Mouse (Mus musculus) adrenal gland, postnatal 10 days (tissue): ENCODE measurements around the gene Atf6. TPM values are rescaled to one million over a fixed set of nuclear protein-coding genes. Genes with fewer than 3 reads are reported as not detected.

Experiments used
- DNase-seq: peaks from one replicate; pipeline ENCODE4 v3.0.0; 2021; ENCODE audit warnings: mixed read lengths
- total RNA-seq, 2 experiments: library from RNA; stranded (reverse); gene quantifications; 2 replicates each; pipeline ENCODE4 v1.2.3; 2021

Gene Atf6
- total RNA-seq, 2 experiments from 2014 or later, result 26.1 to 27.6 TPM

- peak; percentile 66 for DNase-seq
These were observed 96.1 kb downstream of the Atf6 start for GRCm38 (mm10) chr1:170771437-170772003.

GRCm38 (mm10) chr1:170770691-170771090 lies 96.9 kb downstream of the Atf6 start:
- DNase-seq, result no peak

DNA sequence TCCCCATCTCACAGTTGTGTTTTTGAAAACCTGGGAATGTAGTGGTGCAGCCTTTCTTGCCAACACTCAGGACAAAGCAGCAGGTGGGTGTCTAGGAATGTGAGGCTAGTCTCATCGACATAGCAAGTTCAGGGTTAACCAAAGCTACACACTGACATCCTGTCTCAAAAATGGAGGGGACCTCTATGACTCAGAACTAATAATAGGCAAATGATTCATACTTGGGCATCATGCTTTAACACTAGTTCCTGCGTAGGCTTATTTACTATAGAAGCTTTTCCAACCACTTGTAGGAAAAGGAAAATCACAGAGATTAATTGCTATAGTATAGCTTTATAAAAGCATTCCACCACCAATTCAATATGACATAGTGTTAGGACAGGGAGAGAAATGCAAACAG lies 100.6 kb downstream of the Atf6 start:
- DNase-seq, result no peak

DNA sequence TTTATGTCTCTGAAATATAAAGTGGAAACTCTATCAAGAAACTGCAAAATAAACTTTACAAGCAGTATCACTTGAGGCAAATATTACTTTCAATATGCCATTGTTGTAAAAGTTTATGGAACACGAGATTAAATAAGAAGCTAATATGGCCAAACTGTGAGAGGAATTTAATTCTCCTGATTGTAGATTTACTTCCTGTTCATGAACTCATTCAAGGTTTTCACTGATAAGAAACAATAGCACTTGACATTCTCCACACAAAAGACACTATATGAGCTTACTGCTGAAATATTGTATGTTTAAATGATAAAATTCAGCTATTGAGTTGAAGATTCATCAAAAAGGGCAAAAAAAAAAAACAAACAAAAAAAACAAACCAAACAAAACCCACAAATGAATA lies 102.8 kb downstream of the Atf6 start:
- DNase-seq, result no peak

GRCm38 (mm10) chr1:170761634-170762033 lies 105.9 kb downstream of the Atf6 start:
- DNase-seq, result no peak

DNA sequence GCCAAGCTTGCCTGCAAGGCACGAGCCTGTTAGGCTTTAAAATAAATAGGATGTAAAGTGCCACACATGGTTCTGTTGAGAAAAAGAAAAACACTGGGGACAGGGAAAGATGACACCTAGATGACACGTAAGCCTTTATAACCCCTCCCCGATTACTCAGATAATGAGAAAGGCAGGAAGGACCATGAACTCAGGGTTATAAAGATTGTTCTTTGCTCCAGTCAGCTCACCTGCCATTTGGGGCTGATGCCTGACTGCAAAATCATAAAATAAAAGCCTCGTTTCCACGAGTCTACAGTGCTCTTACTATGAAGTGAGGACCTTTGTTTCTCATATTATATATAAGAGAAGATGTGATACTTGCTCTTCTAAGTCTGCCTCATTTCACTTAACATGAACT lies 114.0 kb downstream of the Atf6 start:
- no peak for DNase-seq

DNA sequence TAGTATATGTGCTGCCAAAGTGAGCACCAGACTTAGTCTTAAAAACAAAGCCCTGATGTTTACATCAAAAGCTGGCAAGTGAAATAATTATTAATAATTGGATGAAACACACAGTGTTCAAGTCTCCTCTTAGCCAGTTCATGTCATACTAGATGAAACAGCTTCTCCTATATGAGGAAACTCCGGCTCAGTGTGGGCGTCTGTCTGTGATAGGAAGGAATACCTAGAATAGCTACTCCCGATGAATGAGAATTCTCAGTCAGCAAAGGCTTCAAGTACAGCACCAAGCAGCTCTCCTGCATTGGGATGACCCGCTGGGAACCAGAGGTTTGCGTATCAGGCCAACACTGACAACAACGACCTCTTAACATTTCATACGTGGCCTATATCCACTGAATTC lies 115.8 kb downstream of the Atf6 start:
- no peak for DNase-seq

DNA sequence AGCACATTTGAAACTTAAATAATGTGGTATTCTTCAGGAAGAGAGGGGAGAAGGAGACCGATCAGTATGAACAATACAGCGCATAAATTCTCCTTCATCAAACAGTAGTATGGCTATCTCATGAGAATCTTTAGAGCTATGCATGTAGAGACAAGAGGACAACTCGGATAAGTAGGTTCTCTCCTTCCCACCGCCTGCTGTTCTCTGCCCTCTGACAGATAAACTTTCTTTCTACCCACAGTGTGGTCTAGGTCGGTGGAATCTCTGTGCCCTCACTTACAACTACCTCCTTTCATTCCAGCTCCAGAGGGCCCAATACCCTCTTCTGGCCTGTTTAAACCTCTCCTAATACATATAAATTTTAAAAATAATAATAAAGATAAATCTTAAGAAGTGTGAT lies 121.0 kb downstream of the Atf6 start:
- no peak for DNase-seq

GRCm38 (mm10) chr1:170741497-170742246 lies 125.9 kb downstream of the Atf6 start:
- DNase-seq, result no peak

DNA sequence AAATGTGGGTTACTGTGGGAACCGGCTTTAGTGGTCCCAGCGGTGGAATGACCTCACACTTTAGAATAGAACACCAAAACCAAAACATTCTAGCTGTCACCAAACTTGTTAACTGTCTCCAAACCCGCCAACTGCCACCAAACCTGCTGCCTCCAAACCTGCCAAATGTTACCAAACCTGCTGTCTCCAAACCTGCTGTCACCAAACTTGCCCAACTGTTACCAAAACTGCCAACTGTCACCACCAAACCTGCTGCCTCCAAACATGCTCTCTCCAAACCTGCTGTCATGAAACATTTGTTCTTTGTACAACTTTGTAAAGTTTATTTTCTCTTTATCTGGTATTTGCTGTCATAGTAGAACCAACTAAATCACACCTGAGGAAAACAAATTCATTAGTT lies 132.7 kb downstream of the Atf6 start:
- no peak for DNase-seq

GRCm38 (mm10) chr1:170732596-170732890 lies 135.0 kb downstream of the Atf6 start:
- DNase-seq, result no peak

DNA sequence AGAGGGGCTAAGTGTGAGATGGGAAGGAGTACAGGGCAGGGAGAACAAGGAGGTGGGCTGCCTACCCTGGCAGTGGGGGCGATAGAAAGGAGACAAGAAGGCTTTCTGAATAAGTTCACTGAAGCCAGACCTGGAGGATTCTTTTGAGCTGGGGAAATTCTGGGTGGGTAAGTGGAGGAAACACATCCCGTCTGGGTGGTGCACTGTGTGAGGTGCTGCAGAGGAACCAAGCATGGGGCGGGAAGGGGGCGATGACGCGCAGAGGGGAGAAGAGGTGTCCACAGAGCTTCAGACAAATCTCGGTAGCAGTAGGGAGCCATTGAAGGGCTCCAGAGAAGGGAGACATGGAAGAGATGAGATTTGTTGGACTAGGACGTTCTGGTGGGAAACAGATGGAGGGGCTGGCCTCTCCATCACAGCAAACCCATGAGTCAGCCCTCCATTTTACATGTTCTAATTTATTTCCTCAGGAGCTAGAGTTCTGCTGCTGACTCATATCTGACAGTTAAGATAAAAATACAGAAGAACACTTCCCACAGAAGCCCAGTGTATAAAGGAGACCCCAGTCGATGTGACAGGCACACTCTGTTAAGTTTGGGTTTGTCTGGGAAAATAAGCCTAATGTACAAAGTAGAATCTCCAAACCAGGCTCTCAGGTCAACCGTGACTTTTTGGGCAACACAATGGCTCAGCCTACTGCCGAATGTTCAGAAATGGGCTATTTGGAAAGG lies 135.5 kb downstream of the Atf6 start:
- DNase-seq, result no peak

- no peak for DNase-seq
These were observed 138.2 kb downstream of the Atf6 start for GRCm38 (mm10) chr1:170729267-170729962.

DNA sequence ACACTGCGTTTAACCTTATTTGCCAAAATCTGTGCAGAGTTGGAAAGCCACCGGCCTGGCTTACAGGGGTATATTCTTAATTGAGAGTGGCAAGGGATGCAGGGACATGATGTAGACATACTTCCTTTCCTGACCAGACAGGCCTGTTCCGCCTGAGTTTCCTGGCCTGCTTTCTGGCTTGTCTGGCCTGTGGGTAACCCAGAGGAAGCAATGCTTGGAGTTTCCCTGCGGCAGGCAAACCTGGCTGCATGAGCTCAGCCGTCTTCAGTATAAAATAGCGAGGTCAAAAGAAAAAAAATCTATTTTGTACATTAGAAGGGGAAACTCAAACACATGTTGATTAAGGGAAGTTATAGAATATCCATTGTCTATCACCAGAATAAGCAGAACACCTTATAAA lies 139.0 kb downstream of the Atf6 start:
- no peak for DNase-seq

GRCm38 (mm10) chr1:170721560-170721959 lies 146.0 kb downstream of the Atf6 start:
- DNase-seq, result no peak

DNA sequence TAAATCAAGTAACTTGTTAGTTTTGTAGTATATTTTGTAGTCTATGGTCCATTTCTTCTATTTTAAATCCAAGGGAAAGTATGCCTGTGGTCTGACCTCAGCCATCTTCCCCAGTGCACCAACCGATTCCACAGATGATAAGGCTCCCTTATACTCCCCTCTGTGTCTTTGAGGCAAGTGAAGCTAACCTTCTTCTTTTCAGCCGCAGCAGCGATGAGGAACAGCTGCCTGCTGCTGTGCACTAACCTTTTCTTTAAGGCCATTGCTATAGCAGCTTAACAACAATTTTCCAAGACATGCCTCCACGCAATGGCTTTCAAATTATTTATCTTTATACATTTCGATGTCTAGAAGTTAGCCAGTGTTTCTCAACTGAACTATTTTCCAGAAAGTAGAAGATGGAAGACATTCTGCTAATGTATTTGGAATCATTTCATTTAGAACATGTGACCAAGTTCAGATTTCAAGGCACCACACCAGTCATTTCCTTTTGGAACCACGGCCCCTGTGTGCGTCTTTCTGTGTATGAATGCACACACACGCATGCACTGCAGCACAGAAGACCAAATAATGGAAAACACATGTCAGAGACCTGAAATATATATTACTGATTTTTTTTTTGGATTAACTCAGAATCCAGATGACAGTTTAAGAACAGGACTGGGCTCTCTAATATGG lies 149.3 kb downstream of the Atf6 start:
- DNase-seq, result no peak

GRCm38 (mm10) chr1:170717241-170717828 lies 150.2 kb downstream of the Atf6 start:
- DNase-seq, result no peak

DNA sequence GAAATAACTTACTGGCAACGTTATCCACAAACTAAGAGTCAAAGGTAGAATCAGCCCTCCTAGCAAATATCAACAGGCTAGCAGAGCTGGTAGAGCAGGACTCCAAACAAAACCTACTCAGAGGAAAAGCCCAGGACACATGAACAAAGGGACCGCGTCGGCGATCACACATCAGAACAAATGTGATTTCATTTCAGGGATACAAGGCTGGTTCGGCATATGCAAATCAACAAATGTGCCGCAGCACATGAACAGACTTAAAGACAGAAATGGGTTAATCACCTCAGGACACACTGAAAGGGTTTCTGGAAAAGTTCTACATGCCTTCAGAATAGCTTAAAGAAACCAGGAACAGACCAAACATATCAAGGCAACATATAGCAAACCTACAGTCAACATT lies 155.8 kb downstream of the Atf6 start:
- DNase-seq, result no peak

DNA sequence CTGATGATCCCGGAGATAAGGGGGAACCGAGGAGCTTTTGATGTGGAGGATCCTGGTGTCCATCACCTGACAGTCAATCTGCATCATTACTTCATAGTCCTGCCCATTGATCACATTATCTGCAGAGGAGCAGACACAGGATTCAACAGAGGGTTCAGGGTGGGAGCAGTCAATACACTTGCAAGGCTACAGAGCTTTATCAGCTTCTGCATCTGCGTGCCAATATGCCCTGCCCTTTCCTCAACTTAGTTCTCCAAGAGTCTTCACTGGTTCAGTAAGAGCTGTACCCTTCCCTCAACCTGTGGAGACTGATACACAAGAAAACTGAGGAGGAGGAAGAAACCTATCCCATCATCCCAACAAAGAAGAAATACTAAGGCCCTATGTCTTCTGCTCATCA lies 157.6 kb downstream of the Atf6 start:
- no peak for DNase-seq

DNA sequence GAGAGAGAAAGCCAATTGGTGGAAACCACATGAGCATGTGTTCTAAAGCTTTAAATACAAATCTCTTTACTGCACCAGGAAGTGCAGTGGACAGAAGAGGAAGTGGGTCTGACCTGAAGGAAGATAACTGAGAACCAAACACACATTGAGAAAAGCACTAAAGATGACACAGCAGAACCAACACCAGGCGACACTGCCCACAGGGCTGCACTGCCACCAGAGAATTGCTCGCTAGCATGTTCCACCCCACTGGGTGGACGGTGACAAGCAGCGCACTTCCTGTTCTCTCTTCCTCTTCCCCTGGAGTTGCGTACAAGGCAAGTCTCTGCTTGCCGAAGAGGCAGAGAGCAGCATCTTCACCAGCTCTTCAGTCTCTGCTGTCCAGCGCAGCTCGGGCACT lies 158.1 kb downstream of the Atf6 start:
- DNase-seq, result no peak

DNA sequence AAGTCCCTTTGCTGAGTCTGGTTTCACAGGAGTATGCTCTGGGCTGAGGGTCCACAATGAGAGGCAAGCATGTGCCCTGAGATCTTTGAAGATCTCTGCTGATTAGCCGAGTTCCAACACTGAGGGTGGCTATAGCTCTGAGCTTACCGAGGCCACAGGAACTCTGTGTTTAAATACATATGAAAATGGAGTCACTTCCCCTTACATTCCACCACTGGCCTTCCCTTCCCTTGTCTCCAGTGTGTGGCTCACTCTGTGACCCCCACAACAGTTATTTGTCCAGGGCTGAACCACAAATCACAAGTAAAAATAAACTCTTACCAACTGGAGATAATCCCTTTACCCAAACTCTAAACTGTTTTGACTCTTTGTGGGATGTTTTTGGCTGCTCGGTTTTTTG lies 158.5 kb downstream of the Atf6 start:
- no peak for DNase-seq

DNA sequence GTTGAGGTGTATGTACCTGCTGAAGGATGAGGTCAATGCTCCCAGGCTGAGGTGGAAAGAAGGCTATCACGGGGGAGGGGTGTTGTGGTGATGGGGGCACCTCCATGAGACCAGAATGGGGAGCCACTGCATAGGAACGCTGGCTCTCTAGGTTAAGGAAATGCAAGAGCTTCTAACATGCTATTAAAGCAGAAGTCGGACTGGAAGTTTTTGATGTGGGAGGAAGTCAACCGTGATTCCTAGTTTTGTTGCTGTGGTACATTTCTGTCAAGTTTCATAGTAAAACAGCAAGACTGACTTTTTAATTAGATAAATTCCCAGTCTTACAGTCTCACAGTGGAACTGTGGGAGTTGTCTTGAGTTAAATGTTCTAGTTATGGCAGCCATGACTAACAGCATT lies 161.5 kb downstream of the Atf6 start:
- DNase-seq, result no peak
